Mouse (Mus musculus): ENCODE measurements at regions not wholly inside any gene's neighbourhood (a gene's known extent, or its start where the extent isn't known, plus 50 kb on each side); places are given as distances from the start of the nearest gene placed in this dataset.
"Not testable (repeated sequence)": the region's sequence is repeated elsewhere in the genome, so short reads cannot be mapped to it uniquely, and the experiment has no call there.

DNA sequence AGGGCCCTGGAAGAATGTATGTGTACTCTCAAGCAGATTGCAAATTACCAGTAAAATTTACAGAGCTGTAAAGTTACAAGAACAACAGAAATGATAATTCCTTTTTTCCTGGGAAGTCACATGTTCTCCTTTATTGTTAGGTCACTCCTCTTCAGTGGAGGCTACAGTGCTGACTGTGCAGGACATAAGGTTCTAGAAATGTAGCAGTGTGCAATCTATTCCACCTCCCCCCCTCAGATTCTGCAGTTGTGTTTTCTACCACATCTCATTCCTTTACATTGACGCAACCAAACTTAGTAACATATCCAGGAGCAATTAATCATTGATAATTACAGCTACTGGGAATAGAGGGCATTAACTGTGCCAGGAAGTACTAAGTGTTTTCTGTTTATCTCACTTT, 385.3 kb upstream of the Tnc start:
- DNase-seq: no peak

DNA sequence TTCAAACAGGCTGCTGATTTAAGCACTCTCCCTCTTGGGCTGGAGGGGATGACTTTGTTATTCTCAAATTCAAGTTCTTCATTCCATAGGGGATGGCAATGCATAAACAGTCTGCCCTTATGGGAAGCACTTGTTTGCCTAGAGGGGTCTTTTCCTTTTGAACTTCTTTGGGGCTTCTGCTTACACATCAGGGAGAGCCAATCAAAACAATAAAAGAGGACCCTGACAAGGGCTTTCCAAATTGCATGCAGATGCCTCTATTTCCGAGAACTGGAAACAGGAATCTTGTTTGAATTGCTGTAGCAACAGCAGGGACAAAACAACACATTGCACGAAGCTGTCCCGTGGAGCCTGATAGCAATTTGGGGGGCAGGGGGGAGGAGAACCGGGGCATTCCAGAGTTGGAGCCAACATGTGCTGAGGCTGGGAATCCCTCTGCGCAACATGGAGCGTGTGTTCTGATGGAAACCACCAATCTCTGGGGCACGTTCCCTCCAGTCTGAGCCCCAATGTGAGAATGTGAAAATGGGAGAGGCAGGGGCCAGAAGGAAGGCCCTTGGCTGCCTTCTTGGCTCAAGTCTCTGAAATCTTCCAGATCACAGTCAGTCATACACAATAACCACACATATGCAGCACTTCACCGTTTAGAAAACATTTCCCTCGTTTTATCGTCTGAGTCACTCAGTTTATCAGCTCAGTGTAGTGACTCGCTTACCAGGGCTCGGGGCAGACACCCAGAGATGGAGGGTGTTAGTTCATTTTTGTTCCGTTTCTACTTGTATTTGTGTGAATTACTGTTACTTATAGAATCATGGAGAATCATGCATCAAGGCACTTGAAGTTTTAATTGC, 391.2 kb upstream of the Tnc start:
- no peak for DNase-seq

DNA sequence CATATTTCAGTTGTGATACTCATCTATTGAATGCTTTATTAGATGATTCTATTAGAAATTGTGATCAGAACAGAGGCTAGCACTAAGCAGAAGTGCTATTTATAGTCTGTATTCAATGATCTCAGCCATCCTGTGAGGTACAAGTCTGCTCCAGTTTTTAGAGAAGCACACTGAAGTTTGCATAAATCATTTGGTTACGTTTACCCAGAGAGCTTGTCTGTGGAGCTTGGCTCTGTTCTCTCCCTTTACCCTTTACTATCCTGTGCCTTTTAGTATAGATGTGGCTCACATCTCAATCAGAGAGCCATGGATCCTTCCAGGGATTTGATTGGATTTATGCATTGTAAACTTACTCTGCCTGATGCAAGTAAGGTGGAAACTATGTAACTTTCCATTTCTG, 404.6 kb upstream of the Tnc start:
- DNase-seq: no peak

DNA sequence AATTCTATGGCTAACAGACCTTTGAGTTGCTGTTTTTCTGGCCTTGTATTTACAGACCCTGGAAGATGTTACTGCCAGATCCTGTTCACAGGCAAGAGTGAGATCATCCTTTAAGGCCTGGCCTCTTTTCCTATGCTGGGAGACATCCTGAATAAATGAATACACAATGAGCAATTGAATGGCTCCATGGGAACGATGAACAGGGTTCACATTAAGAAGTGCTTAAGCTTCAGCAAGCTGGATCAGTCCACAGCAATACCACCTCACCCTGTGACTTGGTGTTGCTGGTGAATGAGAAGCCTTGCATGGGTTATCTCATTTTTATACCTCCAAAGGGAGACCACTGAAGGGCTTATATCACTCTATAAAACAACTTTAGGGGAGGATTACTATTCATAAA, 405.1 kb upstream of the Tnc start:
- no peak for DNase-seq

DNA sequence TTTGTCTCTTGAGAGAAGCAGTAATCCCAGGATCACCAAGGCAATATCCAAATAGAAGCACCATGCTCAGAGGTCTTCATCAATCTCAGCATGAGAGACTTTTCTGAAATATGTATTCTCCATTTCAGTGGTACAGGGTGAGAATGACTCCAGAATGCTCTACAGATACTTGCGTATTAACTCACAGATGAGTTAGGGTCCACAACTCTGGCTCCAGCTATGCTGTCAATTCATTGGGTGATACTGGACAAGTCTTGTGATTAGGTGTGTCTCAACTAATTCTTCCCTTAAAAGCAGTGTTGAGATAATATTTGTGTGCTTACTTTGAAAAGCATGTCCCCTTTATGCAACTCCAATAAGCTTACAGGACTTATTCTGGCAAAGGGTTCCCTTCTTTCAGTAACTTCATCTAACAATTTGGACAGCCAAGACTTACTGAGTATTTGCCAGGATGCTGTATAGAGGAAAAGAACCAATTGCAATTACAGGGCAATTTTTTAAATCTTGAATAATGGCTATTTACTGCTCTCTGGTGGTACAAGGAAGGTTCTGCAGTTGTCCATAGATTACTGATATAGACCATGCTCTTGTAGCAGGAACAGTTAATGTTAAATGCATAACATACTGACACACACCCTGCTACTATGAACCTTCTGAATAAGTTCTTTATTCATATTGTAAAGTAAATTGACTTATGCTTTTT, 445.6 kb upstream of the Tnc start:
- DNase-seq: peak; percentile 1

DNA sequence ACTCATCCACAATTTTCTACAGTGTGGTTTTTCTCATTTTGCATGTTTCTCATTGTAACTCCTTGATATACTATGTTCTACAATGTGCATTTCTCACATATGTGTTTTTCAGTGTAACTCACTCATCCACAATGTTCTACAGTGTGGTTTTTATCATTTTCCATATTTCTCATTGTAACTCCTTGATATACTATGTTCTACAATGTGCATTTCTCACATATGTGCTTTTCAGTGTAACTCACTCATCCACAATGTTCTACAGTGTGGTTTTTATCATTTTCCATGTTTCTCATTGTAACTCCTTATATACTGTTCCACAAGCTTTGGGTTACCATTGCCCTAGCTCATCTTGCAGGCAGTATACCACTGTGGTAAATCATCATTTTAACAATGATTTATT, 450.9 kb upstream of the Tnc start:
- not testable (repeated sequence) for DNase-seq

DNA sequence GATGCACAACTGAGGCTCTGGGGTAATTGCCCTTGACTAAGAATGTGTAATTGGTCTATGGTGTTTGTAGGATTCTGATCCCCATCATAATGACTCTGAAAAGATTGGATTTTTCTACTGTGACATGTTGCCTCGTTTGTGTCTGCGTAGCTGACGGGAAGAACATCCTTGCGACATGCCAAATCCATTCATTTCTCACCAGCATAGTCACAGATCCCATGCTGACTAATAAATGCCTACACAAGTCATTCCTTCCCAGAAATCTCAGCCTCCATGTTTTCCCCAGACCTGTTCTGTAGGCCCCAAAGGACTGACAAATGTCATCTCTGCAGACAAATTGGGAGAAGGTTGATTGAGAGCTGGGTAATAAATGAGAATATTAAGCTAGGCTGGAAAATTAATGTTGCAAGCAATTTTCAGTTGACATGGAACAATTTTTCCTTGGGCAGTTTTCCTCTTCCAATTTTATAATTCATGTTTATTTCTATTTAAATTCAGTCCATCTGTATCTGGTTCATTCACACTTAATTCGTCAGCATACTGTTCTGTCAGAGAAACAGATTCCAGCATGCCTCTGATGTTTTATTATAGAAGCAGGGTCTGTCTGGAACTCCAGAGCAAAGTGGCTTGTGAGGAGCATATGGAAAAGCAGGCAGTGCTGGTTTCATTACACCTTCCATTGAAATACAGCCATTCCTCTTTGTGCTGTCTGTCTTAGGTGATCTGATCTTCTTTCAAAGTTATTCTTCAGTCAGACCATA, 454.0 kb upstream of the Tnc start:
- DNase-seq: no peak

DNA sequence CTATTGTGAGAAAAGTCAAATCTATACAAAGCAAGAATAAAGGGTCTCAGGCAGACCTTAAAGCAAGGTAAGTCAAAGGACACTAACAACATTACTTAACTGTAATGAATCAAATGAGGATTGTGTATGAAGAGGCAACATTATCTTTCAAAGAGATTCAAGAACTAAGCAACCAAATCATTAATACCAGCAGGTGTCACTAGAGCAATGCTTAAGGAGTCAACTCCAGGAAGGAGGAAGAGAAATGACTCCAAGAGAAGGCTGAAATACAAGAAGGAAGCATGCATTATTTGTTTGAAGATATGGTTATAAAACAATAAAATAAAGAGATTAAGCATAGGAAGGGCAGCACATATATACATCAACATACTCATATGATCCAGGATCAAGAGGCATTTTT, 475.1 kb upstream of the Tnc start:
- DNase-seq: no peak

DNA sequence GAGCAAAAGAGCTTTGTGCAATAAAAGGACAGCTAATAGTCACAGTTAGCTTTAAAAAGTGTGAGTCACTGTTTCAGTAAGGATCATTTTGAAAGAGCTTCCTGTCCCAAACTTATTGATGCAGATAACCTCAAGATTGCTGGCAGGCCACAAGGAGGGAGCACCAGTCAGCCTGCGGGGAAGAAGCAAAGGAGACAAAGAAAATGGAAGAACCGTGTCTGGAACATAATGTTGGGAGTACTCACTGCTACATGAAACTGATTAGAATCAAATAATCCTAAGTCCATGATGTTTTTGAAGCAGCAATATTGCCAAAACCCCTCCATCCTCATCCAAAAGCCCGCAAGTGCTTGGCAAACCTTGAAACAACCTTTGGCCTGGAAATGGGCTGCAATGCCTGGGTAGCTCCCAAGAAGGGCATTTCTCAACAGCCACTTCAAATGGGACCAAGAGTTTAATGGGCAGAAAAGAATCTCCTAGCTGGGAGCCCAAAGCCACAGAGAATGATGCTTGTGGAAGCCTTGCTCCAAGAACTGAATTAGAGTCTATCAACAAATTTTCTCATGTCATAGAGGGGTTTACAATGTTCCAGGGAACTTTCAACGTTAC, 481.0 kb upstream of the Tnc start:
- DNase-seq: no peak

DNA sequence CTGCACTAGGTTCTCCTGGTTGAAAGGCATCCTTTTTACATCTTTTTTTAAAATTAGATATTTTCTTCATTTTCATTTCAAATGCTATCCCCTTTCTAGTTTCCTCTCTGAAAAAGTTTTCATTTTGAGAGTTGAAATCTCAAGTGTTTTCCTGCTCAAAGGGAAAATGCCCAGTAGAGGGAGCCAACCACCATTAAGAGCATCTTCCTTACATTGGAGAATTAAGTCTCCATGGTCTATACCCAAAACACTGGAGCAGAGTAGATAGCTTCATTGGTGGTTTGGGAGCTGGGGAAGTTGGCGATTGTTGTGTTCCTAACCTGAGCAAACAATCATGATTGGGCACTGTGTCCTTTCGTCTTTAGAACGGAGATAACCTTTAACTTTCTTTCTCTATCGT, 483.8 kb upstream of the Tnc start:
- DNase-seq: peak; percentile 46

DNA sequence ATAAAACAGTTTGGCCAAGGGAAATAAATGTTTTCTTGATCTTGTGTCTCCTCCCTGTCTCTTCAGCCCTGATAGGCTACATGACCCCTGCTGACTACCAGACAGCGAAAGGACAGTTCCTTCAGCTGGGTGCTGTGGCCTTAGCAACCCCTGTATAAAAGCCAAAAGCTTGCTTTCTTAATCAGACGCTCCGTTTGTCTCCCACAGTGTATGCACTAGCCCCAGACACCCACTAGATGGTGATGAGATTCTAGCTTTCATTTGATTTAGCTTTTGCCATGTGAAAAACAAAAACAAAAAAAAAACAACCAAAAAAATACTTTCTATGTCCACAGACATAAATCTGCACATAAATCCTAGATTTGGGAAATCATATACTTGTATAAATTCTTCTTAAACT, 486.2 kb upstream of the Tnc start:
- DNase-seq: peak; percentile 52

DNA sequence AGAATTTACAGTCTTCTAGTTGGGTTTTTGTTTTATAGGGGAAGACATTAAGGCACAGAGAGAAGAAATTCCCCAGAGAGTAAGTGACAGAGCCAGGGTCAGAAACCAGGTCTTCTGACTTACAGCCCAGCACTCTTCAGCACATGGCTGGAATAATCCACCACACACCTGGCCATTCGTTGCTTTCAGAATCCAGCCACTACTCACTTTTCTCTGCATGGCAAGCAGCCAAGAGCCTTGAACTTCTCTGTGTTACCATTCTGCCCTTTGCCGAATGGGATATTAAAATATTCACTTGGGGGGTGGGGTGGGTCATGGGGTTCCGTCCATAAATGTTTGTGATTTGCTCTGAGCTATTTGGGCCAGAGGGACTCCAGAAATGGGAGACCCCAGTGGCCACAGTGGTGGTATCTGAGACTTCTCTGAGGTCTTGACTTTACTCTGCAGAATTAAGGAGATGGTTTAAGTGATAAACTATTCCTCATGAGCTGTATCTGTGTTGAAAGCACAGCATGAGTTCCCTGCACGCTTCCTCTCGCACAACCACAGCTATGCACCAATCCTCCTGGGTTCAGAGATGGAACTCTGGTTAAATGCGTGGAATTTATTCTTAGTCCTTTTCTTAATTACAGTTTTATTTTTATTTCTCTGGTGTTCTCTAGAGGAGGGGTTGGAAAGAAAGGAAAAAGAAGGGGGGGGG, 488.9 kb upstream of the Tnc start:
- no peak for DNase-seq

DNA sequence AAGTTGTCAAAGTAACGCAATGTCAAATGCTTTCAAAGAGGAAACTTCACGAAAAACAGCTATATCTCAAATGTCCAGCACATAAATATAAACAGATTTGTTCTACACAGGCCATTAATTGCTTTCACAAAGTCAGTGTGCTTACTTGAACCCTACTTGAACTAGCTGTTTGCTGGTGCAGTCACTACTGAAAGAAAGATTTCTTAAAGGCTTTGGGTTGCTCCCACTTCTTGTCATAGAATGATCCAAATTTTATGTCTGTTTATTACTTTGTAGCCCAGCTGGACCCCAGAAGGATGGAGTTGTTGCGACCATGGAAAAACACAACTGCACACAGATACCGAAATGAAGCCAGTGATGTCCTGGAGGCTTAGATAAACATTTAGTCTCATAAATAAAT, 491.2 kb upstream of the Tnc start:
- DNase-seq: no peak

DNA sequence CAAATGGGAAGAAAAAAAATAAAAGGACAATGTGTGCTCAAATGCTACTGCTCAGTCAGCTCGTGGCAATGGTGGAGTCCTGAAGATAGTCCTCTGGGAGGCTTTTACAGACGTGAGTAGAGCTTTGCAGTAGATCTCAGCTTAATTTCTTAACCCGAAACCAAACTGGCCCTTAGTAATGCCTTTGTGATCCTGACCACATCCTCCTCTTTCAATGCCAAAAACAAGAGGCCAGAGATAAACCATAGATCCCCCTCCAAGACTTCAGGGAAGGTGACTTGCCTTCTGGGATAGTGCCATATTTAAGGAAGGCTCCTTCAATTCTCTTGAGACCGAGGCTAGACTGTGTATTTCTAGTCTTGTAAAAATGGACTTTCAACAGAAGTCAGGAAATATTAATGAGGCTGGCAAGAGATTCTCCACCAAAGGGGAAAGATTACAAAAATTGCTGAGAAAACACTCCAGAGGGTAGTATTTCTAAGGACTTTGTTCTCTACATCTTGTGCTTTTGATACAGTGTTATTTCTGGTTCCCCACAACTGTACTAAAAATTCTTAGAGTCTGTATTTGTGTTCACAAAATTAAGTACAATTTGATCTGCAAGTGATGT, 497.9 kb upstream of the Tnc start:
- no peak for DNase-seq

DNA sequence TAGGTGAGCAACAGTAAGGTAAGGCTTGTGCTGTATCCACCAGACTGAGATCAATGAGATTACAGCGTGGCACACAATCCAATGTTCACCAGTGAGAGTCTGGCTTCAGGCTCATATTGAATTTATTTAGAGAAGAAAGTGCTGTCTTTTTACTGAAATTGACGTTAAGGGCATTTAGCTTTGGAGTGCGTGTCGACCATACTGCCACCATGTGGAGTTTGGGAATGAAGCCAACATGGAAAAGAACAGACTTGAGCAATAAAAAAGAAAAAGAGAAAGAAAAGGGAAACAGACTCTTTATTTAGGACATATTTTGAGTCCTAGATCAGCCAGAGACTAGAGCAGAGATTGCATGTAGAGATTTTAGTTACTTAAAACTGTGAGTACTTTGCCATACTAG, 499.6 kb upstream of the Tnc start:
- no peak for DNase-seq

DNA sequence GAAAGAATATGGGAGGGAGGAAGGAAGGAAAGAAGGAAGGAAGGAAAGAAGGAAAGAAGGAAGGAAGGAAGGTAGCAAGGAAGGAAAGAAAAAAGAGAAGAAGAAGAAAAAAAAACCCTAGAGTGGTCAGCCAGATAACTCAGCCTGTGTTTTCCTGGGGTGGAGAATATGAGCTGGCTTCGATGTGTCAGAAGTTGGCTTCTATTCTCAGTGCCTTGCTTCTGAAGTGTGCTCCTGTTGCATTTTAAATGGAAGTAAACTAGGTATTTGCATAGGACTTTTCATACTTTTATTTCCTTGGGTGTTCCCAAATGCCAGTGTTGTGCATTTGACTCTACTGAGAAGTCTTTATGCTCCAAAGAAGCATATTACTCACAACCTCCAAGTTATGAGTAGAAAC, 515.7 kb upstream of the Tnc start:
- no peak for DNase-seq

DNA sequence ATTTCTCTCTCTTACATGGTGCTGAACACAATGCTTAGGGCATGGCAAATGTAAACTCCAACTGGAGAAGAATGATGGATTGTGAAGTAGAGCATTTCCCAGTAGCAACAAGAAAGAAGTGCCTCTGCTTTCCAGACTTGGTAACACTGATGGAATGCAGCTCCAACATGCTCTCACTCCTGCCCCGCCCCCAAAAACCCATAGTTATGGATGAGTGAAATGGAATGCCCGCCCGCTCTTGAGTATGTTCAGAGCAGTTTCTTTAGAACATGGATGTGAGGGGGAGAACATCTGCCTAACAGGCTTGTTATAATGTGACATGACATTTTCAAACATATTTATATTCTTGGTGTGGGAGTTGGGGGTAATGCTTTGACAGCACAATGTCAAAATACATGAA, 517.2 kb upstream of the Tnc start:
- DNase-seq: no peak

DNA sequence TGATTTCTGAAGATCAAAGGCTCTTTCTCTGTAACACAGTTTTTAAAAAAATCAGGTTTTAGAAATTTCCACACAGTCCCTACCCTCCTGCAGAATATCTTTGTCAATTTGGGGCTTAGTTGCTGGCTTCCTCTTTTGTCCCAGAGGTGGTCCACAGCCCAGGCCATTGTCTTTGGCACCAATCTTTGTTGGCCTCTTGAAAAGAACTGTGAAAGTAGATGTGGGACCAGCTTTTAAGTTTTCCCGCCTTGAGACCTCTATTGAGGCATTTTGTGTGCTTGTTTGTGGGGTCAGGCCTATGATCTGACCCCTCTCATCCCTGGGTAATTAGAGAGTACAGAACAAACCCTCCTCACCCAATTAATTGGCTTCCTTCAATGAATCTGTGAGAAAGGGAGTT, 523.9 kb upstream of the Tnc start:
- no peak for DNase-seq

DNA sequence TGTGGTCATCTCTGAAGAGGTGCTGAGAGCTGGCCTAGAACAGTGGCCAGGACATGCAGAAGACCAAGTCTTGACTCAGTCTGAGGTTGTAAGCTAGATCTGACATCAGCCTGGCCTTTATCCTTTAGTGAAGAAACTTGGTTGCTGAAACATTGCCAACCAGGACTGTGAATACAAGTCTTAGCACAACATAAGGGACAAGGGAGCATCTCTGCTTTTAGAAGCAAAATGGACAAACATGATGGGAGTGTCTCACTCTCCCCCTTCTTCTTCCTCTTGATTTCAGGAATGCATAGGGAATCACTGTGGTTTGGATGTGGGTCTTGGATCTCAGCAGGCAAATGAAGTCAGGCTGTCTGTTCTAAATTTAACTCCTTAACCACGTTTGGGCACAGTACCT, 529.1 kb upstream of the Tnc start:
- no peak for DNase-seq

DNA sequence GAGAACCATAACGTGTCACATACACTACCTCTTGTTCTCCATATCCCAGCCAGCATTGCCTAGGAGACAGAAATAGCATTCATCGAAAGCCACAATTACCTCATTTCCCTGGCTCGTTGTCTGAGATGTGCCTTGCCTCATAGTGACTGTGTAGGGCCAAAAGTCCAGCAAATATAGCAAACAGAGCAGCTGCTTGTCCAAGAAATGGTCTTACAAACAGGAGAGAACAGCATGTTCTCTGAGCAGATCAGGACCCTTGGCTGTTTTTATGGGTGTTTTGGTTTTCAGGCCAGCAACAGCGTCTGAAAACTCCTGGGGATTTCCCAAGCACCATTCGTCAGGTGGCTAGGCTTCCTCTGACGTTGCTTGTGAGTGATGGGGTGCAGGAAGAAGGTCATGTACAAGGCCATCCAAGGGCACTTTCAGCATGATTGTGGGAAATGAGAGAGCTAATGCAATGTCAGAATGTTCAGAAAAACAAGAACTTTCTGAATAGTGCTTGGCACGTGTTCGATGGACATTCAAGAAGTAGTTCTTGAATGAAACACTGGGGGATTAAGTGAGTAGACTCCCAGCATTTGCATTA, 528.9 kb upstream of the Pappa start:
- DNase-seq: peak; percentile 7

DNA sequence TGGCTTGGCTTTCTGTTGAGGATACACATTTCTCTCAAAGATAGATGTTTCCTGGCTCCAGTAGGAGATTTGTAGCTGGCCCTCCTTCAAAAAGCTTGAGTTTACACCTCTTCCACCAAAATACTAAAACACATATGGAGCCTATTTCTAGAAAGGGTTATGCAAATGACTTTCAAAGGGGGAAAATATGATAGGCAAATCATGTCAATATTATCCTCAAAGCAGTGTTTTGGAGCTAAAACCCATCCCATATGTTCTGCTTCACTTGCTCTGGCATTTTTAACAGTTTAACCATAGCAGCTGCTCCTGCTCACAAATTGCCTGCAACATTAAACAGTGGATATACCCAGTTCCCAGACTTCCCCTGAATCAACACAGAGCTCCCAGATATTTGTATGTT, 525.5 kb upstream of the Pappa start:
- no peak for DNase-seq

DNA sequence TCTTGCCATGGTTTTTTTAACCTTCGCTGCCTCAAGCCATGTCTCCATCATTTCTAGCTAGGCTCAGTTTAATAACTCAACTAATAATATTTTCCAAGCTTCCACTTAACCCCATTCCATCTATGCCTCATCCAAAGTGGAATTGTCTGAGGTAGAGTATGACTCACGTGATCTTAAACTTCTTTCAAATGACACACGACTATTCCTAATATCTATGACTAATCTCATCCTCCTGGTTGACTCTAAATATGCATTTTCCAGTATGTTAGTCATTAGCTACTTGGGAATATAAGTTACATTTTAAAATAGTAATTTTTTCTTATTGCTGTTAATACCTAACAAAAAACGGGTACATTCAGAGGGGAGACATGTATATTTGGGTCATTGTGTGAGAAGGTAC, 524.8 kb upstream of the Pappa start:
- no peak for DNase-seq

All from cerebellum, adult 8-10 months (tissue).